Mouse (Mus musculus) kidney, adult 18-20 months (tissue): Measurements from ENCODE around the gene Edn2.

Experiments
- DNase-seq: peaks from one replicate; pipeline ENCODE4 v3.0.0; 2021

Gene Edn2

GRCm38 (mm10) chr4:120206471-120206891 lies 45.5 kb downstream of the Edn2 start:
- DNase-seq = no peak

GRCm38 (mm10) chr4:120212080-120212479 lies 51.1 kb downstream of the Edn2 start:
- DNase-seq = no peak

DNA sequence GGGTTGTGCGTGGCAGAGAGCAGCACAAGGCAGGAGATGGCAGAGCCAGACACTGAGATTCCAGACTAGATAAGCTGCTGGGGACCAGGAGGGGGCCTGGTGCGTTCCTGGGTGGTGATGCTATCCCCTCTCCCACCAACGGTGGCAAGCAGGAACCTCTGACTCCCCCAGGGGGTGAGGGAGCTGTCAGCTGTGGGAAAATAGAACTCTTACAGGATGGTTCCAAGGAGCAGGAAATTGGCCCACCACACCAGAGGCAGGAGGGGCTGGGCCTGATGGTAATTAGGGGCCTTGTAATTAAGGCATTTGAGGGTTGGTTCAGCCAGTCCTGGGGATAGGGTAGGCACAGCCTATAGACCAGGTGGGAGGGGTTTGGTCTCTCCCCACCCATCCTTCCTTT lies 51.8 kb downstream of the Edn2 start:
- DNase-seq = no peak

DNA sequence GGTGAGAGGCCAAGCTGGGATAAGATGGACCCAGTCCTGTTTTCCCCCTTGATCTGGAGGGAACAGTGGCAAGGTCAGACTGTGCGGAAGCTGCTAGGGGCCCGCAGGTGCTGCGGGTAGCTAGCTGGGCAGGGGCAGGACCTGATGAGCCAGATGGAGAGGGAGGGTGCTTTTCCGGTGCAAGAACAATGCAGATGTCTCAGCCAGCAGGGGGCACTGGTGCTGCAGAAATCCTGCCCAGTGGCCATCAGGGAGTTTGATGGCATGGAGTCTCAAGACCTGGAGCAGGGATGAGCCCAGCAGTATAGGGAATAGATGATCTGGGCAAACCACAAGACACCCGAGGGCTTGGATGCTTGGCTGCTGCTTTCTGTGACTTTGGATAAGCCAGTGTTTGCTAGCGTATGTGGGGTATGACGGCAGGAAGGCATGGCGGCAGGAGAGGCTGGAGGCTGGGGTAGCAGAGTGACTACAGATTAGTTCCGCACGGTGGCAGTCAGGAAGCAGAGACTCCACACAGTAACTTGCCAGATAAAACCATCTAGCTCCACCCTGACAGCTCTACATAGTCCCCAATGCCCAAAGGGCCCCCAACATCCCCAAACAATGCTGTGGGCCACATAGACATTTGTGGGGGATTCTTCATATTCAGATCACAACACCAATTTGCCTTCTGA lies 55.0 kb downstream of the Edn2 start:
- peak; percentile 41 for DNase-seq

DNA sequence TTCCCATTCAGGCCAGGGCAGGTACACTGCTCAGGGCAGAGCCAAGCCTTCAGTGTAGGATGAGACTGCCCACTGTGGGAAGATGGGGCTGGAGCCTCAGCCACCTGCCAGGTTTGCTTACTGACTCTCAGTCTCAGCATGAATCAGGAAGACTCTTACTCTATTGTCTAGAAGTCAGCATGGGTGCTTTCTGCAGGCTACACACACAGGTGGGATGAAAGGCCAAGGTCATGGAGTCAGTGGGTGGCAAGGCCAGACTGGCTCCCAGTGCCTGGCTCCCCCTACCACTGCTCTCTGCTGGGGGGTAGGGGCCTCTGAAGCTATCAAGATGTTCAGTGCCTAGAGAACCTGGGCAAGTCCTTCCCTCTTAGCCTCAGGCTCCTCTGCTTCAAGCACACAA lies 55.9 kb downstream of the Edn2 start:
- no peak for DNase-seq
